Mouse (Mus musculus) T-helper 2 cell (primary cell): ENCODE results near the gene Hist1h2bf.

ENCODE experiments used
- in situ Hi-C: fragments of 300-600 bp; cut with MboI, MseI; formaldehyde crosslinking; loops from one replicate; pipeline ENCODE4 v1.15.1; 2025; ENCODE audit warnings: high pct_unique_total_duplicates

Gene Hist1h2bf

GRCm38 (mm10) chr13:23530901-23531875 lies 42.8 kb downstream of the Hist1h2bf start, which contains the start of gene Hist1h4h:
Hist1h4h (plus strand) TSS chr13:23531050.
- in situ Hi-C loops: loop anchor here (10.0 kb wide), 1 partner anchor 1486 kb away; the partner anchor contains the start of genes Hist1h2ag, Hist1h2bj and Hist1h4i

GRCm38 (mm10) chr13:23530181-23530900 lies 43.7 kb downstream of the Hist1h2bf start:
- in situ Hi-C loops: loop anchor here (10.0 kb wide), 1 partner anchor 1486 kb away; the partner anchor contains the start of genes Hist1h2ag, Hist1h2bj and Hist1h4i

GRCm38 (mm10) chr13:23529480-23530165 lies 44.4 kb downstream of the Hist1h2bf start:
- in situ Hi-C loops: loop anchor here (5.0 to 10.0 kb wide), 2 partner anchors 232 to 1485 kb away; partner anchors contain the start of genes Hist1h2ag, Hist1h2bj and Hist1h4i

GRCm38 (mm10) chr13:23529005-23529404 lies 45.0 kb downstream of the Hist1h2bf start:
- in situ Hi-C loops: loop anchor here (5.0 kb wide), 1 partner anchor 232 kb away; no protein-coding TSS in a partner anchor

- in situ Hi-C loops: loop anchor here (5.0 kb wide), 1 partner anchor 229 kb away; no protein-coding TSS in a partner anchor
Measured at GRCm38 (mm10) chr13:23526312-23526711, 47.7 kb downstream of the Hist1h2bf start.

GRCm38 (mm10) chr13:23525901-23526300 lies 48.1 kb downstream of the Hist1h2bf start:
- in situ Hi-C loops: loop anchor here (5.0 kb wide), 1 partner anchor 229 kb away; no protein-coding TSS in a partner anchor

GRCm38 (mm10) chr13:23524654-23525053 lies 49.3 kb downstream of the Hist1h2bf start:
- in situ Hi-C loops: loop anchor here (5.0 kb wide), 2 partner anchors 227 to 1607 kb away; no protein-coding TSS in a partner anchor

GRCm38 (mm10) chr13:23523976-23524375 lies 50.0 kb downstream of the Hist1h2bf start:
- in situ Hi-C loops: loop anchor here (5.0 kb wide), 1 partner anchor 1607 kb away; no protein-coding TSS in a partner anchor
